Comparison of ENCODE assay signal across 8 mouse cellular contexts in genomic region chr4:108620536-108620935, GRCm38 (mm10). TPM values are rescaled to one million over a fixed set of nuclear protein-coding genes. Genes with fewer than 3 reads are reported as not detected.
A peak's percentile ranks its signal among the peaks of the same experiment; 100 is the strongest.
DNase-seq lines count a peak whose midpoint lies in the region; ATAC-seq lines count a peak whose summit lies in the region.

No protein-coding gene starts in this region.

- peak overlapping the region; percentile 96 for H3K9ac ChIP-seq in kidney, embryonic 16.5 days (replicated peaks; ENCODE audit: low read length)
- H3K9ac ChIP-seq in heart, embryonic 16.5 days (ENCODE audit: low read length): peak overlapping the region; percentile 89
- peak overlapping the region; percentile 88 for H3K9ac ChIP-seq in liver, embryonic 16.5 days (ENCODE audit: low read depth, low read length)

- peak overlapping the region; percentile 86 for H3K4me3 ChIP-seq in kidney, embryonic 16.5 days (ENCODE audit: low read length)
- H3K4me3 ChIP-seq in brown adipose tissue, adult 24 weeks (ENCODE audit: insufficient read depth, low read depth, low read length): peak overlapping the region; percentile 78
- peak overlapping the region; percentile 81 for H3K4me3 ChIP-seq in heart, embryonic 16.5 days (ENCODE audit: low read length)
- peak overlapping the region; percentile 87 for H3K4me3 ChIP-seq in liver, embryonic 16.5 days (ENCODE audit: low read depth, low read length)

- peaks cover 10% of the 10 kb centered on the region; the same call in 1 of the 2 replicates for H3K36me3 ChIP-seq in kidney, embryonic 16.5 days (ENCODE audit: insufficient read depth, low read length)
- peaks cover 13% of the 10 kb centered on the region; the same call in 1 of the 2 replicates for H3K36me3 ChIP-seq in heart, embryonic 16.5 days (ENCODE audit: control insufficient read depth, insufficient read depth)
- no peaks in the 10 kb centered on the region for H3K36me3 ChIP-seq in liver, embryonic 16.5 days (ENCODE audit: control insufficient read depth, insufficient read depth)

- peaks cover 15% of the 10 kb centered on the region for H3K4me1 ChIP-seq in kidney, embryonic 16.5 days (ENCODE audit: insufficient read depth, low read length)
- H3K4me1 ChIP-seq in brown adipose tissue, adult 24 weeks (ENCODE audit: control insufficient read depth, insufficient read depth, insufficient read length, low read length): peaks cover 6% of the 10 kb centered on the region; the same call in 1 of the 2 replicates
- peaks cover 15% of the 10 kb centered on the region for H3K4me1 ChIP-seq in heart, embryonic 16.5 days (ENCODE audit: control insufficient read depth, insufficient read depth, low read length)
- H3K4me1 ChIP-seq in liver, embryonic 16.5 days (ENCODE audit: control insufficient read depth, low read depth, low read length): peaks cover 17% of the 10 kb centered on the region

- peak overlapping the region; percentile 94 for H3K27ac ChIP-seq in kidney, embryonic 16.5 days (ENCODE audit: low read length)
- H3K27ac ChIP-seq in brown adipose tissue, adult 24 weeks (replicated peaks; ENCODE audit: low read depth, low read length): no peak overlapping the region
- peak overlapping the region; percentile 81 for H3K27ac ChIP-seq in heart, embryonic 16.5 days (ENCODE audit: low read length)
- peak overlapping the region; percentile 69 for H3K27ac ChIP-seq in liver, embryonic 16.5 days (ENCODE audit: low read length)

- H3K9me3 ChIP-seq in kidney, embryonic 16.5 days (ENCODE audit: low read length): no peaks in the 10 kb centered on the region
- no peaks in the 10 kb centered on the region for H3K9me3 ChIP-seq in heart, embryonic 16.5 days (replicated peaks; ENCODE audit: control insufficient read depth, low read length)
- no peaks in the 10 kb centered on the region for H3K9me3 ChIP-seq in liver, embryonic 16.5 days (replicated peaks; ENCODE audit: control insufficient read depth, low read length)

- peak overlapping the region; percentile 88 for H3K4me2 ChIP-seq in kidney, embryonic 16.5 days (replicated peaks; ENCODE audit: low read depth, low read length)
- peak overlapping the region; percentile 97 for H3K4me2 ChIP-seq in heart, embryonic 16.5 days (ENCODE audit: low read depth, low read length)
- peak overlapping the region; percentile 94 for H3K4me2 ChIP-seq in liver, embryonic 16.5 days (ENCODE audit: low read depth, low read length)

- ATAC-seq in kidney, embryonic 16.5 days (ENCODE audit: low FRiP score, low TSS enrichment): 0 out of 2 replicates have a peak, but pooled peaks have one; percentile 3
- no peak for ATAC-seq in heart, embryonic 16.5 days (replicated peaks; ENCODE audit: extremely low read depth, insufficient read depth, low FRiP score)
- ATAC-seq in liver, embryonic 16.5 days (ENCODE audit: low read depth): no peak

- DNase-seq in kidney, postnatal 36 days: no peak
- no peak for DNase-seq in right cerebral cortex, adult 18-20 months
- DNase-seq in layer of hippocampus, postnatal 25 days (ENCODE audit: extremely low spot score in 1 of 2, low spot score in 1 of 2): no peak
- no peak for DNase-seq in spleen, postnatal 14 days (ENCODE audit: low spot score in 2 of 2)

- H3K27me3 ChIP-seq in kidney, embryonic 16.5 days (ENCODE audit: insufficient read depth, low read length): no peaks in the 10 kb centered on the region
- no peaks in the 10 kb centered on the region for H3K27me3 ChIP-seq in heart, embryonic 16.5 days (ENCODE audit: control insufficient read depth, insufficient read depth, low read length)
- no peaks in the 10 kb centered on the region for H3K27me3 ChIP-seq in liver, embryonic 16.5 days (ENCODE audit: control insufficient read depth, insufficient read depth, low read depth, low read length)

- 13% methylated on average over 8 of the region's 8 CpGs for WGBS in kidney, embryonic 16.5 days
- 13% methylated on average over 8 of the region's 8 CpGs for WGBS in heart, embryonic 16.5 days
- WGBS in liver, embryonic 16.5 days (ENCODE audit: insufficient replicate concordance): 13% methylated on average over 8 of the region's 8 CpGs

RNA-seq across cellular contexts. Expression of gene Cc2d1b, which starts 0.8 kb away (rescaled TPM):
- polyA plus RNA-seq in kidney, embryonic 16.5 days (2015; fragmentation: Nextera tagmentation; extraction: Ambion mirVana): 33.7 and 34.0 TPM in 2 replicates
- 8.9 and 15.2 TPM in 2 replicates for polyA plus RNA-seq in brown adipose tissue, adult 24 weeks (2012; ENCODE audit: insufficient read depth, insufficient read length, missing spikeins)
- 18.5 and 21.1 TPM in 2 replicates for polyA plus RNA-seq in heart, embryonic 16.5 days (2015; fragmentation: Nextera tagmentation; extraction: Ambion mirVana)
- 8.1 and 9.1 TPM in 2 replicates for polyA plus RNA-seq in liver, embryonic 16.5 days (2015; fragmentation: Nextera tagmentation; extraction: Ambion mirVana)
- 10 to 100 TPM; 24.2 to 35.8 TPM for total RNA-seq in layer of hippocampus, postnatal 25 days (2021)

RNA-seq across cellular contexts. Expression of gene Orc1, which starts 41.3 kb away (rescaled TPM):
- polyA plus RNA-seq in kidney, embryonic 16.5 days (2015; fragmentation: Nextera tagmentation; extraction: Ambion mirVana): 9.7 and 10.4 TPM in 2 replicates
- polyA plus RNA-seq in brown adipose tissue, adult 24 weeks (2012; ENCODE audit: insufficient read depth, insufficient read length, missing spikeins): not detected in 2 replicates
- 4.0 and 5.4 TPM in 2 replicates for polyA plus RNA-seq in heart, embryonic 16.5 days (2015; fragmentation: Nextera tagmentation; extraction: Ambion mirVana)
- 17.3 and 19.1 TPM in 2 replicates for polyA plus RNA-seq in liver, embryonic 16.5 days (2015; fragmentation: Nextera tagmentation; extraction: Ambion mirVana)
- total RNA-seq in layer of hippocampus, postnatal 25 days (2021): under 1 TPM in 1 of 2 experiments, not detected in 1; 0.10 TPM

RNA-seq across cellular contexts. Expression of gene Prpf38a, which starts 41.4 kb away (rescaled TPM):
- 91.6 and 93.9 TPM in 2 replicates for polyA plus RNA-seq in kidney, embryonic 16.5 days (2015; fragmentation: Nextera tagmentation; extraction: Ambion mirVana)
- 21.7 and 24.2 TPM in 2 replicates for polyA plus RNA-seq in brown adipose tissue, adult 24 weeks (2012; ENCODE audit: insufficient read depth, insufficient read length, missing spikeins)
- polyA plus RNA-seq in heart, embryonic 16.5 days (2015; fragmentation: Nextera tagmentation; extraction: Ambion mirVana): 52.4 and 61.5 TPM in 2 replicates
- 30.6 and 36.8 TPM in 2 replicates for polyA plus RNA-seq in liver, embryonic 16.5 days (2015; fragmentation: Nextera tagmentation; extraction: Ambion mirVana)
- 10 to 100 TPM; 29.4 to 30.3 TPM for total RNA-seq in layer of hippocampus, postnatal 25 days (2021)
